Mouse (Mus musculus): ENCODE results near the gene Platr17. TPM values are rescaled to one million over a fixed set of nuclear protein-coding genes. Genes with fewer than 3 reads are reported as not detected.
"Not testable (repeated sequence)": the region's sequence is repeated elsewhere in the genome, so short reads cannot be mapped to it uniquely, and the experiment has no call there.

The Platr17 gene
- polyA plus RNA-seq, 2 experiments from 2014 or later: 2.0 to 3.1 TPM

DNA sequence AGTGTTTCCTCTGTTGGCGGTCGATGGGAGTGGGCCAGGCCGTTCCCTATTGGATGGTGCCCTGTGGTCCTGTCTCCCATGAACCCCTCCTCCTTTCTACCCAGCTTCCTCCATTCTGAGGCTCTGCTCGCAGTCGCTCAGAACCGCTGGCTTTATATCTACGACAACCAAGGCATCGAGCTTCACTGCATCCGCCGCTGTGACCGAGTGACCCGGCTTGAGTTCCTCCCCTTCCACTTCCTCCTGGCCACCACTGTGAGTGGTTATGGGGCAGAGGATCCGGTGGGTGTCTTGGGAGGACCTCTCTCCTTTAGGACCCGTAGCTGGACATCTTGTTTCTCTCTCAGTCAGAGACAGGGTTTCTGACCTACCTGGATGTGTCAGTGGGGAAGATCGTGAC lies 38.5 kb downstream of the Platr17 start:
- no peak for ATAC-seq

DNA sequence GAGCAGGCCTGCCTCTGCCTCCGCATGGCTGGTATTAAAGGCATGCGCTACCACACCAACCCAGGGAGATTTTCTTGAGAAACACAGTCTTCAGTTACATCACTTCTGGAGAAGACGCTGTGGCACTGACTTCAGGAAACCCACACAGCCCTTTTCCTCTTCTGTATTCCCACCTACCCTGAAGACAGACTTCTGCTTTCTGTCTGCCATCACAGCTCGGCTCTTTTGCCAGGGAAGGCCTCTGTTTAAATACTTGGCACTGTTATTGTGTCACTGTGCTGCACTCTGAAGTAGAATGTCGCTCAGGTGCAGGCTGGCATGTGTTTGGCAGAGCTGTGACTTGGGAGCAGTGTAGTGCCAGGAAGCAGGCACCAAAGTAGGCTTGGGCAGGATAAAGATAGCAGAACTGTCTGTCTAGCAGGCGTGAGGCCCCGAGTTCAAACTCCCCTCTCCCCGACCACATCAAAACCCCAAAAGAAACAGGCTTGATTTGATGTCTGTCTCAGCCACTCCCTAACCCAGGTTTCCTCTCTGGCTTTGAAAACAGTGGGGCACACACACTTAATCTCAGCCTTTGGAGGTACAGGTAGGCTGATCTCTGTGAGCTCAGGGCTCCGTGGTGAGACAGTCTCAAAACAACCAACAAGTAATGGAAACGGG lies 42.6 kb downstream of the Platr17 start:
- ATAC-seq: peak; percentile 30

DNA sequence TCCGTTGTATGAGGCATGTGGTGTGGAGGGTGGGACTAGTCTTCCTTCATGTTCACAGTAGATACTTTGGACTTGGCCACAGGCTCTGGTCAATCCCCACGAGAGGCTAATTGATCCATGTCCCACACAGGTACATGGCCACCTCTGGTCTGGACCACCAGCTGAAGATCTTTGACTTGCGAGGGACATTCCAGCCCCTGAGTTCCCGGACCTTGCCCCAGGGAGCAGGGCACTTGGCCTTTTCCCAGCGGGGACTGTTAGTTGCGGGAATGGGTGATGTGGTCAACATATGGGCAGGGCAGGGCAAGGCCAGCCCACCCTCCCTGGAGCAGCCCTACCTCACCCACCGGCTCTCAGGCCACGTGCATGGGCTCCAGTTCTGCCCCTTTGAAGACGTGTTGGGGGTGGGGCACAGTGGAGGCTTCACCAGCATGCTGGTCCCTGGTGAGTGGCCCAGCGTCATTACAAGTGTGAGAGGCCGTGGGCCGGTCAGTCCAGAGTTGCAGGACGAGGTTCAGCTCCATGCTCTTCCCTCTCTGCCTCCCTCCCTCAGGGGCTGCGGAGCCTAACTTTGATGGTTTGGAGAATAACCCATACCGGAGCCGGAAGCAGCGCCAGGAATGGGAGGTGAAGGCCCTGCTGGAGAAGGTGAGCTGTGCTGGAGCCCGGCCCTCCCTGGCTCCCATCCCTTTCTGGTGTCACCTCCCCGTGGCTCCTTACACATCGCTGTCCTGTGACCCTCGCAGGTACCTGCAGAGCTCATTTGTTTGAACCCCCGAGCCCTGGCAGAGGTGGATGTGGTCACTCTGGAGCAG lies 43.4 kb downstream of the Platr17 start:
- no peak for ATAC-seq

DNA sequence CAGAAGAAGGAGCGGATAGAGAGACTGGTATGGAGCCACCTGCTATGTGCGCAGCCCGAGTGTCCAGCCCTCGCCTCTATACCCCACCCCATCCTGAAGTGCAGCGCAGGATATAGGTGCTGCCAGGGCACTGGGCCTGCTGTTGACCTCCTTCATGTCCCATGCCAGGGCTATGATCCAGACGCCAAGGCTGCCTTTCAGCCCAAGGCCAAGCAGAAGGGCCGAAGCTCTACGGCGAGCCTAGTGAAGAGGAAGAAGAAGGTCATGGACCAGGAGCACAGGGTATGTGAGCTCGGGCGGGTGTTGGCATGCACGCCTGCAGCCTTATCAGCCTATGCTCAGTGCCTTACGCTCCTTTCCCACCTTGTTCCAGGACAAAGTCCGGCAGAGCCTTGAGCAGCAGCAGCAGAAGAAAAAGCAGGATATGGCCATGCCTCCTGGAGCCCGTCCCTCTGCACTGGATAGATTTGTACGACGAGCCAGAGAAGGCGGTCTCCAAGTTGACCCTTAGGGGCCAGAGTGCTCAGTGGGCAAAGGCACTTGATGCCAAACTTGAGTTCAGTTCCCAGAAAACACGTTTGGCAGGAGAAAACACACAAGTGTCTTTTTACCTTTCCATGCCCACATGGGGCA lies 44.1 kb downstream of the Platr17 start:
- ATAC-seq: no peak

DNA sequence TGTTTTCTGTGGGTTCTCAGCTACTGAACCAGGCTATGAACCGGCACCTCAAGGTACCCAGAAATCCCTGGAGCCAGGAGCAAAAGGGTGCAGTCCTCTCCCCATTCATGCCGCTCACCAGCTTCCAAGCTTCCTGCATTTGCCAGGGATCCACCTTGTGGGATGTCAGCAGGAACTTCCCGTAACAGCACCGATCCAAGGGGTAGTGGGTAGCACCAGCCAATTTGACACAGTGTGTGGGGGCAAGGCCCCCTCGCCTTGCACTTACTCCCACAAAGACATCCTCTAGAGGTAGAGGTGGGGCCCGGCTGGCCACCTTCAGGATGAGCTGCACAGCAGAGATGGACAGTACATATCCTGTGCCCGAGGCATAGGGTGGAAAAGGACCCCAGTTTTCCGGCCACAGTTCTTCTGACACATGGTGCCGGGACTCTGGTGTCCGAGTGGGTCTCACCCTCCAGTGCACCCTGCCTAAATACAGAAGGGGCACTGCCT lies 45.2 kb downstream of the Platr17 start:
- no peak for ATAC-seq

DNA sequence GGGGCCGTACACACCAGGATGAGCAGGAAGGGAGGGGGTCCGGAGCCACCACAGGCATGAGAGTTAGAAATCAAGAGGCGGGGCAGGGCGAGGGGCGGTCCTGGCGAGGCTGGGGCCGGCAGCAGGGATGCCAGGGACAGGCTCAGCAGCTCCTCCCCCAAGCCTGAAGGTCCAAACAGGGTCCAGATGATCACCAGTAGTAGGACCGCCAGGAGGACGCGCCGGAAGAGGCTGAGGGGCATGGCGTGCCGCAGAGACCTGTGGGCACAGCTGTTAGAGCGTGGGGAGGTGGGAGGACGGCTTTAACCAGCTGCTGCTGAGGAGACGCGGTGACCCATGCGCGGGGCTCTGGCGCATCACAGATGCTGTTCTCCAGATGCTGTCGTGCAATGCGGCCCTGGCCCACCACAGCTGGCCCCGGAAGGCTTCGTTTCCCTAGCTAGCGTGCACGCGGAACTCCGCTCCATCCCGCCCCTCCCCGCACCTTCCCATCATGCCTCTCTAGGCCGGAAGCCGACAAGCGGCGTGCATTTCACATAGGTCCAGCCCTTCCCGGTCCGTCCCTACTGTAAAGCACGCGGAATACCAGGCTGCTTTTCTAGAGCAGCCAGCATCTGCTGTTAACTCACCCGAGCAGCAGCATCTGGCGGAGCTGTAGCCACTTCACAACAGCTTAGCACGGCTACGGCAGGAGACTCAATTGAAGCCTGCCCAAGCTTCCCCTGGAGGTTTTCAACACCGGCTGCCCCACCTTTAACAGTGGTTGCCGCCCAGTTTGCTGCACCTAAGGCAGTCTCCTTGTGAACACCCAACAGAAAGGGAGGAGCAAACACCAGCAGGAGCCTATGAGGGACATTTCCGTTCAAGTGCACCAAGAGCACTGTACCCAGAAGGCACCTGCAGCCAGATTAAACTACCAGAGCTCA lies 46.3 kb downstream of the Platr17 start, which contains the start of gene B3galt4:
TSS of gene B3galt4 (minus strand) at position 468 of the 926 bp plus-strand sequence.
- peak; percentile 59 for ATAC-seq

DNA sequence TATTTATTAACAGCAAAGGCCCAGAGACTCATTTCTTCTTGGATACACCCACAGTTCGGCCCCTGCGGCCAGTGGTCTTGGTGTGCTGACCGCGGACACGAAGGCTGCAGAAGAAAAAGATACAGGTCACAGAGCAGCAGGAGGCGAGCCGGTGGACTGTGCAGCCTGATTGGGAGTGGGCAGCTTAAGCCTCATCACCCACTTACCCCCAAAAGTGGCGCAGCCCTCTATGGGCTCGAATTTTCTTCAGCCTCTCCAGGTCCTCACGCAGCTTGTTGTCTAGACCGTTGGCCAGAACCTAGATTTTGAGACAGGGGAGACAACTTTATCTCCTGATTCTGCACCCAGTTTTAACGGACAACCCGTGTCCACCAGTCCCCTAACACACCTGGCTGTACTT lies 47.1 kb downstream of the Platr17 start:
- ATAC-seq: not testable (repeated sequence)

DNA sequence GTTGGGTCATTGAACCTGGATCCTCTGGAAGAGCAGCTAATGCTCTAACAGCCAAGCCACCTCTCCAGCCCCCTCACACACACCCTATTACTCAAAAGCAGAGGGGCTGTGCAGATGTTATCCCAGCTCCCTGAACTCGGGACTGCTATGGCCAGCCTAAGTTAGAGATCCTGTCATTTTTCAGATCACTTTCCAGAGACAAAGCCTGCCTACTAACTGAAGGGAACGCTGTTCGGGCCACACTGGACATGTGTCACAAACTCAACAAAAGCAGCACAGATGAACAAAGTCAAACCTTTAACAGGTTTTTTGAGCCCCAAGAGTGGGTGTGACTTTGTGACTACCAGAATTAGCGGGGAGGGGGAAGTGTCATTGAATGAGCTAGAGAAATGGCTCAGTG lies 47.9 kb downstream of the Platr17 start:
- ATAC-seq: no peak

DNA sequence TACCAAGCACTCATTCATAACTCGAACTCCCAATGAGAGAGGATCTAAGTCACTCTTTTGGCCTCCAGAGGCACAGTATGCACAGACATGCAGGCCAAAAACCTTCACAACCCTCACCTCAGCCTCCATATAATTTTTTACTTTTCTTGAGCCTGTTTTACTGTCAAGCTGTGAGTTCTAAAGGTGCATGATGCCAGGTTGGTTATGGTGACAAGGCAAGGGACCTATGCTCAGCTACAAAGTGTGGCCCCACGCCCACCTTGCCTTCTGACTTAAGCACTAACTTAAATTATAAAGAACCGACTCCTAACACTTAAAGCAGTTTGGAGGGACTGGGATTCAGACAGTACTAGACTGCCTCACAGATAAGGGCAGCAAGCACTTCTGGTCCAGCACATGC lies 48.4 kb downstream of the Platr17 start:
- no peak for ATAC-seq

DNA sequence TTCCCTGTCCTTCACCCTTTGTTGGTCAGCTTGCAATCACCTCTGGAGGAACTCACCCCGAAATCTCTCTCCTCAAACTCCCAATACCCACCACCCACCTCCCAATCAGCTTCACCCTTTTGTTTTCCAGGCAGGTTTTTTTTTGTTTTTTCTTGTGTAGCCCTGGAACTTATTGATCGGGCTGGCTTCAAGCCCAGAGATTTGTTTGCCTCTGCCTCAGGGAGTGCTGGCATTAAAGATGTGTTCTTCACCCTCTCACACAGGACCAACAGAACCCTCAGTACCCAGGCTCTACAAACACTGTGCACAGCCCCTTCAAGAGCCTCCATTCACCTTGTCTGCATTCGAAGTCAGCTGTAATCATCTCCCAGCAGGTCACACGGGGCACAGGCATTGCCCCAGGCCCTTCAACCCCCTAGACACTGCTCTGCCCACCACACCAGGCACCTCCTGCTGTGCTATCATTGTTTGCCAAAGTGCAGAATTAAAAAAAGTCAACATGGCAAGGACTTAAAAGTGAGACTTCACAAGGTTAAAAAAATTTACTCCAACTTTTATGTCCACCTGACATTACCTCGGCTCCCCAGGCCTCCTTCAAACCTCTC lies 49.1 kb downstream of the Platr17 start:
- no peak for ATAC-seq

DNA sequence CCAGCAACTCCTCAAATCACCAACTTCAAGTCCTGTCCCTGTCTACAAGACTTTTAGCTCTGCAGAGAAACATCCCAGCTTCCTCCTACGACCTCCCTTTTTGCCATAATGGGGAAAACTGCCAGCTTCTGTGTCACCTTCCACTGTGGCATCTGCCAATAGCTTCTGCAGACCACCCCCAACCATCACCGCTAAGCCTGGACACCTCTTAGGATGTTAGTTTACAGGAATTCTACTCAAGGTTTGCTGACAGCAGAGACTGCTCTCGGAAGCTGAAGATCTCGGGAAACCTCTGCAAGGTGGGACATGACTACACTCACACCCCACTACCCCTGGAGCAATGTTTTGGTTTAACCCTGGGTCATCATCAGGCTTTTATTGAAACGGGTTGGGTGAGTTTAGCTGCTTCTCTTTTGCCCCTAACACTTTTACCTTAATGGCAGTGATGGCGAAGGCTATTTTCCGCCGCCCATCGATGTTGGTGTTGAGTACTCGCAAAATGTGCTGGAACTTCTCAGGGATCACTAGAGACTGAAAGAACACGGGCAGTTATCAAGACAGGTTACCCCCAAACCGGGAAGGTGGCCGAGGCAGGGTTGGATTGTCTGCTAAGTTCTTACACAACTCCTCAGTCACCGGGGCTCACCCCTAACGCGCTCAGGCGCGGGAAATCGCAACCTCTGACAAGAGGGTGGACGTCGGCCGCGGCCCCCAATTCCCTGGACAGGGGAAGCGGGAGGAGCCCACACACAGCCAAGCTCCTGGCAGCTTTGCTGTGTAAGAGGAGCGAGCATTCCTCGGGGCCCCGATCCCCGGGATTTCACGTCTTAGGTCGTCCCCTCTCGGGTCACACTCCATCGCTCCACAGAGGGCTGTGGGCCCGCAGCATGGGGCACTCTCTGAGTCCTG lies 50.0 kb downstream of the Platr17 start:
- no peak for ATAC-seq

DNA sequence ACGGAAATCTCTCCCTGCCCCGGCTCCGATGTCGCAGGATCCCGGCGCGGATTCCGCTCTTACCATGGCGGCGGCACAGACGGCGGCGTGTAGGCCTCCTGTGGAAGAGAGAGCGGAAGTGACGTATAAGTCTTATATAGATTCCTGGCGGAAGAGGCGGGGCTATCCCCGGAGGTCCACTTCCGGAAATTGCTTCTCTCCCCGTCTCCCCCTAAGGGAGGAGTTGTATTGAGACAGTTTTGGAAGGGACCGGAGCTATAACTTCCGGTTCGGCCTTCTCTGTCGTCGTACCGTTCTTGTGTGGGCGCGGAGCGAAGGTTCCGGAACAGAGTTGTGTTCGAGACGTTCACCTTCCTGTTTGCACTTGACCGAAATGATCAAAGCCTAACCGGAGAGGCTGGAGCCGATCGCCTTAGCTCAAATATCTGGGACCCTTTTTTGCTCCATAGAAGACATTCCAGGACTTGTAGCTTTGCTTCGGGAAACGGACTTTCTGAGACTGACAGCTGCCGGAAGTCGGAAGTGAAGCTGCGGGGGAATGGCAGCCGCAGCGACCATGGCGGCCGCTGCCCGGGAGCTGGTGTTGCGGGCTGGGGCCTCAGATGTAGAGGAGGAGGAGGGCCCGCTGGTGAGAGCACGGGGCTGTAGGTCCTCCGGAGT lies 50.8 kb downstream of the Platr17 start, which contains the start of the genes Vps52 and Rps18:
TSS of gene Vps52 (plus strand) at position 258 of the 660 bp plus-strand sequence.
TSS of gene Rps18 (minus strand) at position 447 of the 660 bp plus-strand sequence.
- ATAC-seq: peak; percentile 87

Other genes starting within 250 kb of the Platr17 start
- 100 to 1,000 TPM; 297 to 326 TPM for gene Hnrnpm, start 218.3 kb upstream of the Platr17 start, polyA plus RNA-seq (2017; shearing (Covaris generic))
- gene March2, start 186.5 kb upstream of the Platr17 start, polyA plus RNA-seq (2017; shearing (Covaris generic)): 10 to 100 TPM; 23.1 to 24.4 TPM
- 100 to 1,000 TPM; 257 to 400 TPM for gene Rab11b, start 144.6 kb upstream of the Platr17 start, polyA plus RNA-seq (2017; shearing (Covaris generic))
- gene Angptl4, start 123.3 kb upstream of the Platr17 start, polyA plus RNA-seq (2017; shearing (Covaris generic)): 1 to 10 TPM; 4.4 to 6.1 TPM
- 1 to 10 TPM; 6.3 to 8.9 TPM for gene Kank3, start 94.6 kb upstream of the Platr17 start, polyA plus RNA-seq (2017; shearing (Covaris generic))
- gene Rps28, start 80.6 kb upstream of the Platr17 start, polyA plus RNA-seq (2017; shearing (Covaris generic)): 1,000 to 10,000 TPM; 1,453 to 2,471 TPM
- gene Ndufa7, start 80.6 kb upstream of the Platr17 start, polyA plus RNA-seq (2017; shearing (Covaris generic)): 100 to 1,000 TPM; 377 to 404 TPM
- gene Cd320, start 62.0 kb upstream of the Platr17 start, polyA plus RNA-seq (2017; shearing (Covaris generic)): 10 to 100 TPM; 11.0 to 11.9 TPM
- gene Gm7029, start 31.3 kb upstream of the Platr17 start, polyA plus RNA-seq (2017; shearing (Covaris generic)): not detected
- gene Kifc1, start 14.5 kb upstream of the Platr17 start, polyA plus RNA-seq (2017; shearing (Covaris generic)): 1 to 10 TPM; 1.3 to 4.7 TPM
- 100 to 1,000 TPM; 117 to 200 TPM for gene Daxx, start 4.3 kb downstream of the Platr17 start, polyA plus RNA-seq (2017; shearing (Covaris generic))
- 100 to 1,000 TPM; 348 to 555 TPM for gene Tapbp, start 10.8 kb downstream of the Platr17 start, polyA plus RNA-seq (2017; shearing (Covaris generic))
- 1 to 10 TPM; 3.6 to 3.8 TPM for gene Zbtb22, start 10.8 kb downstream of the Platr17 start, polyA plus RNA-seq (2017; shearing (Covaris generic))
- gene Rgl2, start 24.4 kb downstream of the Platr17 start, polyA plus RNA-seq (2017; shearing (Covaris generic)): 10 to 100 TPM; 30.2 to 31.4 TPM
- 100 to 1,000 TPM; 121 to 141 TPM for gene Pfdn6, start 35.2 kb downstream of the Platr17 start, polyA plus RNA-seq (2017; shearing (Covaris generic))
- gene Wdr46, start 35.5 kb downstream of the Platr17 start, polyA plus RNA-seq (2017; shearing (Covaris generic)): 10 to 100 TPM; 11.5 to 14.3 TPM
- gene B3galt4, start 46.4 kb downstream of the Platr17 start, polyA plus RNA-seq (2017; shearing (Covaris generic)): 10 to 100 TPM; 13.2 to 21.0 TPM
- gene Vps52, start 50.7 kb downstream of the Platr17 start, polyA plus RNA-seq (2017; shearing (Covaris generic)): 10 to 100 TPM; 27.4 to 47.4 TPM
- gene Rps18, start 50.9 kb downstream of the Platr17 start, polyA plus RNA-seq (2017; shearing (Covaris generic)): 1,000 to 10,000 TPM; 6,766 to 6,959 TPM
- 1,000 to 10,000 TPM; 5,395 to 7,513 TPM for gene H2-K1, start 95.2 kb downstream of the Platr17 start, polyA plus RNA-seq (2017; shearing (Covaris generic))
- 1 to 10 TPM; 2.2 to 2.3 TPM for gene Ring1, start 119.5 kb downstream of the Platr17 start, polyA plus RNA-seq (2017; shearing (Covaris generic))
- gene H2-Ke6, start 122.9 kb downstream of the Platr17 start, polyA plus RNA-seq (2017; shearing (Covaris generic)): 10 to 100 TPM; 20.9 to 21.4 TPM
- 10 to 100 TPM; 53.0 to 92.6 TPM for gene Slc39a7, start 126.5 kb downstream of the Platr17 start, polyA plus RNA-seq (2017; shearing (Covaris generic))
- gene Rxrb, start 126.7 kb downstream of the Platr17 start, polyA plus RNA-seq (2017; shearing (Covaris generic)): 10 to 100 TPM; 11.2 to 12.5 TPM
- gene Col11a2, start 134.3 kb downstream of the Platr17 start, polyA plus RNA-seq (2017; shearing (Covaris generic)): under 1 TPM; 0.15 to 0.42 TPM
- 10 to 100 TPM; 56.0 to 68.2 TPM for gene H2-Oa, start 187.2 kb downstream of the Platr17 start, polyA plus RNA-seq (2017; shearing (Covaris generic))
- 100 to 1,000 TPM; 144 to 205 TPM for gene H2-DMa, start 214.4 kb downstream of the Platr17 start, polyA plus RNA-seq (2017; shearing (Covaris generic))
- 100 to 1,000 TPM; 108 to 154 TPM for gene Brd2, start 217.5 kb downstream of the Platr17 start, polyA plus RNA-seq (2017; shearing (Covaris generic))
- gene H2-DMb2, start 238.2 kb downstream of the Platr17 start, polyA plus RNA-seq (2017; shearing (Covaris generic)): 10 to 100 TPM in 1 of 2 experiments, 1 to 10 TPM in 1; 3.7 to 27.1 TPM
- 1 to 10 TPM; 3.4 to 6.2 TPM for gene H2-DMb1, start 247.9 kb downstream of the Platr17 start, polyA plus RNA-seq (2017; shearing (Covaris generic))

Measured in CD4-positive, CD25-positive, alpha-beta regulatory T cell, adult 4 months (primary cell).